Mouse (Mus musculus): ENCODE data around the gene Ubac1.

DNA sequence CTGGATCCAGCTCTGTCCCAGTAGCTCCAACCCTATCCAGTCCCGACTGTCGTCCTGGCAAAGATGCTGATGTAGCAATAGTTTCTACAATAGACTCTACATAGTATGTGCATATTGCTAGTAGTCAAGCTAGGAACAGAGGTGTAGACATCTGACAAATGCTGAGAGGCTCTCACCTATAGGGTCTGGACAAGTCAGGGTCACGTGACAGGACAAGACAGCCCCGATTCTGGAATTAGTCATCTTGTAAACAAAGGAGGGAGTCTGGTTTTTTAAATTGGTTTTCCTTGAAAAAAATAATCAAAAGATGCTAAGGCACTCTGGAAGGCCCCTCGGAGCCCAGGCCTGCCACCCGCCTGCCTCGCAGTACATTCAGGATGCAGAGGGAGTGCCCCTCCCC, 35.5 kb upstream of the Ubac1 start:
- TF ChIP-seq CTCF (IDR thresholded peaks at IDR 0.05; ENCODE audit: extremely low read depth, insufficient read length, insufficient replicate concordance, low read depth, low read length) (no peak), POLR2A (IDR thresholded peaks at IDR 0.05; ENCODE audit: low read depth, low read length) (no peak)

Measured in small intestine, adult 2 months (tissue).